Mouse (Mus musculus): Measurements from ENCODE around the gene Eya2. TPM values are rescaled to one million over a fixed set of nuclear protein-coding genes. Genes with fewer than 3 reads are reported as not detected.

The Eya2 gene
- total and polyA plus RNA-seq, 2 experiments from 2014 or later = 10.0 to 20.1 TPM

GRCm38 (mm10) chr2:165736297-165736696, 141.5 kb downstream of the Eya2 start:
- no peak overlapping the region for H3K9ac ChIP-seq (replicated peaks; ENCODE audit: low read length)
- no peaks in the 10 kb centered on the region for H3K27me3 ChIP-seq (ENCODE audit: insufficient read depth, low read length)
- H3K4me2 ChIP-seq (ENCODE audit: low read depth, low read length) = no peak overlapping the region
- H3K36me3 ChIP-seq (ENCODE audit: insufficient read depth, low read length) = no peaks in the 10 kb centered on the region
- H3K4me3 ChIP-seq (ENCODE audit: low read length) = no peak overlapping the region
- 52% methylated on average over 2 of the region's 2 CpGs for WGBS
- no peaks in the 10 kb centered on the region for H3K9me3 ChIP-seq (ENCODE audit: low read length)
- H3K4me1 ChIP-seq (ENCODE audit: insufficient read depth, low read length) = no peaks in the 10 kb centered on the region
- H3K27ac ChIP-seq = no peak overlapping the region
- DNase-seq (ENCODE audit: low spot score) (no peak), ATAC-seq (no peak)
- no peak for TF ChIP-seq CTCF (IDR thresholded peaks at IDR 0.05; ENCODE audit: low read depth)

DNA sequence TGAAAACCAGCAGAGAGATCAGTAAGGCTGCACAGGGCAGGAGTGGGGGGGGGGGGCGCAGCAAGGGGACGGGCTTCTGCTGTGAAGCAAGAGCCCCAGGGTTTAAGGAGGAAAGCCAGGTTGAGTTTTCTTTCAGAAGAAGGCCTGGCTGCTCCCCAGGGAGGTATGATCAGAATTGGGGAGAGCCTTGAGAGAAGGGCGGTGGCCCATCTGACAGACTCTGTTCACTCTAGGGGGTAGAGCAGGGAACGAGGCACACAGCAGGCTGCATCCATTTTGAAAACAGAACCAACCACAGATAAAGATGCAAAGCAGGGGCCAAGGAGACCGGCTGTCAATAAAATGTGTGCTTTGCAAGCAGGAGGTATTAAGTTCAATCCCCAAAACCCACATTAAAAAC, 145.5 kb downstream of the Eya2 start:
- no peaks in the 10 kb centered on the region for H3K27me3 ChIP-seq (ENCODE audit: insufficient read depth, low read length)
- H3K27ac ChIP-seq = no peak overlapping the region
- H3K4me1 ChIP-seq (ENCODE audit: insufficient read depth, low read length) = no peaks in the 10 kb centered on the region
- H3K9me3 ChIP-seq (ENCODE audit: low read length) = no peaks in the 10 kb centered on the region
- no peak overlapping the region for H3K9ac ChIP-seq (replicated peaks; ENCODE audit: low read length)
- ATAC-seq = no peak
- no peak for TF ChIP-seq CTCF (IDR thresholded peaks at IDR 0.05; ENCODE audit: low read depth)
- DNase-seq (ENCODE audit: low spot score) = no peak
- H3K36me3 ChIP-seq (ENCODE audit: insufficient read depth, low read length) = no peaks in the 10 kb centered on the region
- H3K4me3 ChIP-seq (ENCODE audit: low read length) = no peak overlapping the region
- 37% methylated on average over 4 of the region's 5 CpGs for WGBS
- H3K4me2 ChIP-seq (ENCODE audit: low read depth, low read length) = no peak overlapping the region

- H3K27ac ChIP-seq = no peak overlapping the region
- 23% methylated on average over 9 of the region's 9 CpGs for WGBS
- H3K36me3 ChIP-seq (ENCODE audit: insufficient read depth, low read length) = no peaks in the 10 kb centered on the region
- no peak overlapping the region for H3K9ac ChIP-seq (replicated peaks; ENCODE audit: low read length)
- no peak overlapping the region for H3K4me3 ChIP-seq (ENCODE audit: low read length)
- no peaks in the 10 kb centered on the region for H3K27me3 ChIP-seq (ENCODE audit: insufficient read depth, low read length)
- no peak overlapping the region for H3K4me2 ChIP-seq (ENCODE audit: low read depth, low read length)
- peaks cover 5% of the 10 kb centered on the region; the same call in 1 of the 2 replicates for H3K4me1 ChIP-seq (ENCODE audit: insufficient read depth, low read length)
- H3K9me3 ChIP-seq (ENCODE audit: low read length) = no peaks in the 10 kb centered on the region
- peak; percentile 10 for DNase-seq (ENCODE audit: low spot score)
- no peak for ATAC-seq
- no peak for TF ChIP-seq CTCF (IDR thresholded peaks at IDR 0.05; ENCODE audit: low read depth)
Observed at GRCm38 (mm10) chr2:165740982-165741381, 146.2 kb downstream of the Eya2 start.

DNA sequence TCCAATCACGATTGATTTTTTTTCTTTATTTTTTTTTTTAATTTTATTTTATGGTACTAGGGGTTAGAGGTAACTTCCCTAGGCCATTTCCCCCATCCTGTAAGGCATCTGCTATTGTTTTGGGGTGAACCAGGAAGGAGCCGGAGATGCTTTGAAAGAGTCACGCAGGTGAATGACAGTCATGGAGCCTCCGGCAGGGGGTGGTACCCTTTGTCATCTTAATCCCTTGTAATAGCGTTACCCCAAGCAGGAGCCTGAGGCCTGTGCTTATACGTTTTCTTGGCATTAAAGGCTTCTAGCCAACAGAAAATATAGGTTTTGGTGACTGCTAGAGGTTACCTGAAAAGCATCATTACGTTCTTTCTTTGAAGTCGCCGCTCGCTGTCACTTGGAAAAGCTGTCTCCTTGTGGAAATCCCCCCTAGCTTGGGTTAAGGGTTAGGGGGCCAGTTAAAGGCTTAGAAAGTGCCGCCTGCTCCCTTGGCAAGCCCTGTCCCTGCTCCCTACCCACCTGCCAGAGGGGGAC, 146.8 kb downstream of the Eya2 start:
- DNase-seq (ENCODE audit: low spot score) (no peak), ATAC-seq (no peak)
- no peaks in the 10 kb centered on the region for H3K36me3 ChIP-seq (ENCODE audit: insufficient read depth, low read length)
- no peaks in the 10 kb centered on the region for H3K9me3 ChIP-seq (ENCODE audit: low read length)
- H3K4me3 ChIP-seq (ENCODE audit: low read length) = no peak overlapping the region
- H3K4me1 ChIP-seq (ENCODE audit: insufficient read depth, low read length) = peaks cover 6% of the 10 kb centered on the region; the same call in 1 of the 2 replicates
- TF ChIP-seq CTCF (IDR thresholded peaks at IDR 0.05; ENCODE audit: low read depth) = no peak
- WGBS = 36% methylated on average over 11 of the region's 11 CpGs
- no peak overlapping the region for H3K9ac ChIP-seq (replicated peaks; ENCODE audit: low read length)
- no peak overlapping the region for H3K4me2 ChIP-seq (ENCODE audit: low read depth, low read length)
- H3K27ac ChIP-seq = no peak overlapping the region
- no peaks in the 10 kb centered on the region for H3K27me3 ChIP-seq (ENCODE audit: insufficient read depth, low read length)

DNA sequence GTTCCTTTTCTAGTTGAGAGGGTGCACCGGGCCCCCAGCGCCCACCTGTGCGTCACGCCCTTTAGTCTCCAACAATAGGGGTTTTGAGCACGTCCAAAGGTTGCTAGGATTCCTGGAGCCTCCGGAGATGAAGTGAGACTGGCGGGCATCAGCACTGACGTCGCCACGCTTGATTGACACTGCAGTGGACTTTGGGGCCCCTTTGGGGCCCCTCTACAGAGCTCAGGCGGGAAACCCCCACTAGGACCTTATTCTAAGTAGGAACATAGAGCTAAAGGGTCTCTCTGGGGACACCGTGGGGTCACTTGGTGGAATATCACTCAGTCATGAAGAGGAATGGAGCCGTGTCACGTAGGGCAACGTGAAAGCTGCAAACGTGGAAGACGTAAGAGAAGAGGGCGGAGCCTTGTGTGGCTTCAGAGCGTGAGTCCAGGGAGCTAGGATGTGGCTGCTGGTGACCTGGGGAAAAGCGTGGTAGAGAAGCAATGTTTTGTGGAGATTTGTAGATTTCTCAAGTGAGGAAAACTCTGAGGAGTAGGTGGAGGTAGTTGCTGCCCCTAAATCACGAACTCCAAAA, 147.5 kb downstream of the Eya2 start:
- H3K9ac ChIP-seq (replicated peaks; ENCODE audit: low read length) = no peak overlapping the region

GRCm38 (mm10) chr2:165745306-165746098, 150.7 kb downstream of the Eya2 start:
- no peak overlapping the region for H3K27ac ChIP-seq
- H3K9ac ChIP-seq (replicated peaks; ENCODE audit: low read length) = no peak overlapping the region
- H3K4me1 ChIP-seq (ENCODE audit: insufficient read depth, low read length) = peaks cover 6% of the 10 kb centered on the region; the same call in 1 of the 2 replicates
- TF ChIP-seq CTCF (IDR thresholded peaks at IDR 0.05; ENCODE audit: low read depth) = no peak
- no peaks in the 10 kb centered on the region for H3K9me3 ChIP-seq (ENCODE audit: low read length)
- H3K4me3 ChIP-seq (ENCODE audit: low read length) = no peak overlapping the region
- H3K4me2 ChIP-seq (ENCODE audit: low read depth, low read length) = no peak overlapping the region
- ATAC-seq = no peak
- peak; percentile 43 for DNase-seq (ENCODE audit: low spot score)
- no peaks in the 10 kb centered on the region for H3K36me3 ChIP-seq (ENCODE audit: insufficient read depth, low read length)
- H3K27me3 ChIP-seq (ENCODE audit: insufficient read depth, low read length) = no peaks in the 10 kb centered on the region
- 53% methylated on average over 17 of the region's 18 CpGs for WGBS

More for the DNA sequence above, 147.5 kb downstream of the Eya2 start:
- 22% methylated on average over 21 of the region's 21 CpGs for WGBS
- Histone ChIP-seq H3K4me2 (ENCODE audit: low read depth, low read length) (no peak overlapping the region), H3K36me3 (ENCODE audit: insufficient read depth, low read length) (no peaks in the 10 kb centered on the region), H3K27me3 (ENCODE audit: insufficient read depth, low read length) (no peaks in the 10 kb centered on the region), H3K4me3 (ENCODE audit: low read length) (no peak overlapping the region), H3K9me3 (ENCODE audit: low read length) (no peaks in the 10 kb centered on the region), H3K27ac (no peak overlapping the region), H3K4me1 (ENCODE audit: insufficient read depth, low read length) (peaks cover 6% of the 10 kb centered on the region; the same call in 1 of the 2 replicates)
- no peak for DNase-seq (ENCODE audit: low spot score)
- no peak for TF ChIP-seq CTCF (IDR thresholded peaks at IDR 0.05; ENCODE audit: low read depth)
- no peak for ATAC-seq
